Mouse (Mus musculus): ENCODE results near the gene Fam177a. TPM values are rescaled to one million over a fixed set of nuclear protein-coding genes. Genes with fewer than 3 reads are reported as not detected.
"Not testable (repeated sequence)": the region's sequence is repeated elsewhere in the genome, so short reads cannot be mapped to it uniquely, and the experiment has no call there.

Gene Fam177a
- polyA plus RNA-seq, 1 experiment from 2014 or later, result 20.0 TPM

DNA sequence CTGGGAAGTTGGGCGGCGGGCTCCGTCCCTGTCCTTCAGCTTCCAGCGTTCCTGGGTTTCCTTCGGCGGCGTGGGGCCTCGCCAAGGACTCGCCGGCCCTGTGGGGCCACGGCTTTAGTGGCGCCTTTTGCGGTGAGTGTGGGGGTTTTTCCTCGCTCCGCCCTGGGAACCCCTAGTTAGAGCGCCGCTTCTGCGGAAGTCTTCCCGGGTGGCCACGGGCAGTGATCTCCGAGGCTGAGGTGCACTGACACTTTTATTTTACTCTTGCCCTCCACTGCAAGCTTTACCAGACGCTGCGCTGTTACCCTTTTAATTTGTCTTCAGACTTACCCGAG lies 31.1 kb downstream of the Fam177a start:
- H3K4me3 ChIP-seq, result peak overlapping the region; percentile 39
- H3K27me3 ChIP-seq; H3K36me3 ChIP-seq; H3K9me3 ChIP-seq (replicated peaks); H3K9ac ChIP-seq; H3K4me1 ChIP-seq (replicated peaks); H3K4me2 ChIP-seq; H3K27ac ChIP-seq: not testable (repeated sequence)
- peak; percentile 36 for ATAC-seq (replicated peaks; ENCODE audit: insufficient number of reproducible peaks, insufficient read depth, low FRiP score, low read depth)
- under 1% methylated on average over 10 of the region's 24 CpGs for WGBS

GRCm38 (mm10) chr12:55167034-55167557 lies 42.8 kb downstream of the Fam177a start:
- H3K36me3 ChIP-seq; H3K27ac ChIP-seq; H3K4me1 ChIP-seq (replicated peaks); H3K4me3 ChIP-seq; H3K27me3 ChIP-seq; H3K9me3 ChIP-seq (replicated peaks); H3K4me2 ChIP-seq; H3K9ac ChIP-seq; ATAC-seq (replicated peaks; ENCODE audit: insufficient number of reproducible peaks, insufficient read depth, low FRiP score, low read depth): not testable (repeated sequence)
- no CpG with 5 or more reads among the region's 7 CpGs for WGBS

DNA sequence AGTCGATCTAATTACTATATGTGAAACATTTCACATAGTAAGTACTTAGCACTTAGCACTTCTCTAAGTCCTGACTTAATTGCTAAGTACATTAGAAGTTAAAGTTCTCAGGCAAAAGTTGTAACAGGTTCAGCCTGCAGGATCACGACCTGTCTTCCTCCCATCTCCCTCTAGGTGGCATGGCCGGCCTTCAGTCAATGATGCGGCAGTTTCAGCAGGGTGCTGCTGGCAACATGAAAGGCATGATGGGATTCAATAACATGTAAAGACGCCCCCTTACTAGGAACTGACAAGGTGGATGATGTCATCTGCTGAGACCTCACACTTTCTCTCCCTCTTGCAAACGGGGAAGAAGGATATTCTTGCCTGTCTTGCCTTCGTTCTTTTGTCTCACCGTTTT lies 63.4 kb downstream of the Fam177a start:
- ATAC-seq (replicated peaks; ENCODE audit: insufficient number of reproducible peaks, insufficient read depth, low FRiP score, low read depth); H3K9ac ChIP-seq; H3K4me2 ChIP-seq; H3K4me1 ChIP-seq (replicated peaks); H3K4me3 ChIP-seq; H3K36me3 ChIP-seq; H3K9me3 ChIP-seq (replicated peaks); H3K27me3 ChIP-seq; H3K27ac ChIP-seq: not testable (repeated sequence)
- no CpG with 5 or more reads among the region's 8 CpGs for WGBS

DNA sequence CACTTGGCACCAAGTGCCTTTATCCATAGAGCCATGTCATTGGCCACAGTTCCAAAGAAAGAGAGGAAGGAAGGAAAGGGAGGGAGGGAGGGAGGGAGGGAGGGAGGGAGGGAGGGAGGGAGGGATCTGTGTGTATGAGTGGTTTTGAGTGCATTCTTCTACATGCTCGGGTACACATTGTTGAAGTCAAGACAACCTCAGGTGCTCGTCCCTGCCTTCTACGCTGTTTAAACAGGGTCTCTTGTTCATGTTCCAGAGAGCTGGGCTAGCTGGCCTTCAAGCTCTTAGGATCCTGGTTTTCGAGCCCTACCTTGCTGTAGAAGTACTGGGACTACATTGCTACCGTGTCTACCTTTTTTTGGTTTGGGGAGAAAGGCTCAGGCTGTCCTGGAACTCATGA lies 64.9 kb downstream of the Fam177a start:
- WGBS, result no CpG with 5 or more reads among the region's 5 CpGs
- ATAC-seq (replicated peaks; ENCODE audit: insufficient number of reproducible peaks, insufficient read depth, low FRiP score, low read depth); H3K4me2 ChIP-seq; H3K36me3 ChIP-seq; H3K4me1 ChIP-seq (replicated peaks); H3K4me3 ChIP-seq; H3K27me3 ChIP-seq; H3K9ac ChIP-seq; H3K27ac ChIP-seq; H3K9me3 ChIP-seq (replicated peaks): not testable (repeated sequence)

Other genes with a start within 250 kb of the Fam177a start
- not detected in 2 replicates for gene Gm20403, start 137.9 kb upstream of the Fam177a start, polyA plus RNA-seq (2015; fragmentation: Nextera tagmentation; extraction: Ambion mirVana)
- gene Baz1a, start 110.1 kb upstream of the Fam177a start, polyA plus RNA-seq (2015; fragmentation: Nextera tagmentation; extraction: Ambion mirVana), result 10.3 and 13.3 TPM in 2 replicates
- gene 2700097O09Rik, start 44.4 kb upstream of the Fam177a start, polyA plus RNA-seq (2015; fragmentation: Nextera tagmentation; extraction: Ambion mirVana), result 21.7 and 27.2 TPM in 2 replicates
- 118 and 127 TPM in 2 replicates for gene Srp54a, start 44.2 kb upstream of the Fam177a start, polyA plus RNA-seq (2015; fragmentation: Nextera tagmentation; extraction: Ambion mirVana)
- gene Srp54b, start 30.6 kb downstream of the Fam177a start, polyA plus RNA-seq (2015; fragmentation: Nextera tagmentation; extraction: Ambion mirVana), result 44.0 and 45.5 TPM in 2 replicates
- not detected in 2 replicates for gene 1700047I17Rik2, start 75.1 kb downstream of the Fam177a start, polyA plus RNA-seq (2015; fragmentation: Nextera tagmentation; extraction: Ambion mirVana)
- gene Srp54c, start 105.7 kb downstream of the Fam177a start, polyA plus RNA-seq (2015; fragmentation: Nextera tagmentation; extraction: Ambion mirVana), result 52.0 and 58.6 TPM in 2 replicates
- gene 1110008L16Rik, start 175.1 kb downstream of the Fam177a start, polyA plus RNA-seq (2015; fragmentation: Nextera tagmentation; extraction: Ambion mirVana), result 8.0 and 11.3 TPM in 2 replicates
- gene Ppp2r3c, start 178.5 kb downstream of the Fam177a start, polyA plus RNA-seq (2015; fragmentation: Nextera tagmentation; extraction: Ambion mirVana), result 9.1 and 9.5 TPM in 2 replicates